Mouse (Mus musculus): ENCODE measurements around the gene Fbxl16. TPM values are rescaled to one million over a fixed set of nuclear protein-coding genes. Genes with fewer than 3 reads are reported as not detected.
A peak's percentile ranks its signal among the peaks of the same experiment; 100 is the strongest.

Gene Fbxl16
- 100 to 1,000 TPM; 664 to 720 TPM for total RNA-seq (2021)
- long read RNA-seq, transcript Fbxl16-201 (6 exons, 3,489 nt): major isoform, 918 of 1,186 reads
- long read RNA-seq, transcript Fbxl16-203 (5 exons, 2,757 nt): minor isoform, 43 of 1,186 reads
- long read RNA-seq, partial matches to known transcripts: 117 of 1,186 reads
- long read RNA-seq, other reads (novel, unspliced or antisense): 107 of 1,186 reads

DNA sequence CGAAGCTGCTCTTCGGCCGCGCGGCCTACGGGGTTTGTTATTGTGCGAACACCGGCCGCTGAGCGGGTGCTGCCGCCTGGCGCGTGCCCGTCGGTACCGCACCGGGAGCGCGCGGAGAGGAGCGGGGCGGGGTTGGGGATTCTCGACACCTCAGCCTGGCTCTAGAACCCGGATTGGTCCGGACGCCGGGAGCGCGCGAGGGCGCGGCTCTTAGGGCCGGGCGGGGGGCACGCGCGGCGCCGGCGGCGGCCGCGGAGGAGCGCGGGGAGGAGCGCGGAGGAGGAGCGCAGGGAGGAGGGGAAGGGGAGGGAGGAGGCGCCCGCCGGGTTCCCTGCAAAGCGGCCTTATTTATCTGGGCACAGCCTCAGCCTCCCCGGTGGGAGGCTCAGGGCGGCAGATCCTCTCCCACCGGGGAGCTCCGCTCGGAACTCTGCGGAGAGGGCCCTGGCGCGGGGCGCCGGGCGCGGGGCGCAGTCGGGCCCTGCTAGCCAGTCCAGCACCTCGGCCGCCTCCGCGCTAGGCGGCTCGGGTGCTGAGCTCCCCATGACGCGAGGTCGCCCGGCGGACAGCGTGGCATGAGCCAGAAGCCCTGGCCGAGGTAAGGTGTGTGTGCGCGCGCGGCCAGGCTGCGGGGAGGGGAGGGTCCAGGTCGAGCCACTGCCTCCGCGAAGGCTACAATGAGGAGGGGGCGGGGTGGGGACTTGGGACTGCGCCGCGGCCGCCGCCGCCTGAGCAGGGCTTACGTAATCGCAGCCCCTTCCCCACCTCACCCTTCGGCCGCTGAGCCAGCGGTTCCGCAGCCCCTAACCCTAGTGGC lies at the start of gene Fbxl16:
TSS of gene Fbxl16 (plus strand) at position 297 of the 817 bp plus-strand sequence.
- DNase-seq (ENCODE audit: low spot score in 2 of 2): peak; percentile 91 to 94

DNA sequence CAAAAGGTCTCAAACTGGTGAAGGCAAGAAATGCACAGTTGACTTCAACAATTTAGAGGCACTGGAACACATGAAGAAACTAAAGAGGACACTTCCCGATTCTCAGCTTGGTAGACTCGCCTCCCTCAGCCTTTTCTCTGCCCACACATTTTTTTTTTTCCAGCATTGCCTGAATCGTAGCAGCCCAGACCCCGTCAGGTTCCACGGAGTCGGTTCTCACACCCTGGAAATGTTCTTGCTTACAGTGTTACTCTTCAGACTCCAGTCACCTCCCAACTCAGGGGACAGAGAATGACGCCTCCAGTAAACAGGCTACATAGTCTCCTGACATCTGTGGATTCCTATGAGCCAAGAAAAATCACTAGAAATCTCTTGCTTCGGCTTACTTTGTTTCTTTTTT lies 48.7 kb upstream of the Fbxl16 start:
- DNase-seq (ENCODE audit: low spot score in 2 of 2): no peak

DNA sequence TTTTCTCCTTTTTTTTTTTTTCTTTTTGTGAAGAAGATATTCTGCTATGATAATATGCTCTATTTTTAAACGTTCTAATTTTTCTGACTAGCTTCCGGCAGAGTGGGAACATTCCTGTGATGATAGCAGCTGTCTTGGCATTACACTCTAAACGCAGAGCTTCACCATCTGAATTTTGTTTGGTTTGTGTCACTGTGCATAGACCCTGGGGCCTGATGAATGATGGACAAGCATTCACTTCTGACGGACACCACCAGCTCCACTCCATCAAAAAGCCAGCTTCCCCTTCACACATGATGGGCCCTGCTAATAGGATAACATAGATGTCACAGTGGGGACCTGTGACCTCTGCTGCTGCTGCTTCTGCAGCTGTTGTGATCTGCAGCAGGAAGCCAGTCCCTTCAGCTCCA lies 47.3 kb upstream of the Fbxl16 start:
- DNase-seq (ENCODE audit: low spot score in 2 of 2): peak in 1 of 2 experiments; percentile 80

DNA sequence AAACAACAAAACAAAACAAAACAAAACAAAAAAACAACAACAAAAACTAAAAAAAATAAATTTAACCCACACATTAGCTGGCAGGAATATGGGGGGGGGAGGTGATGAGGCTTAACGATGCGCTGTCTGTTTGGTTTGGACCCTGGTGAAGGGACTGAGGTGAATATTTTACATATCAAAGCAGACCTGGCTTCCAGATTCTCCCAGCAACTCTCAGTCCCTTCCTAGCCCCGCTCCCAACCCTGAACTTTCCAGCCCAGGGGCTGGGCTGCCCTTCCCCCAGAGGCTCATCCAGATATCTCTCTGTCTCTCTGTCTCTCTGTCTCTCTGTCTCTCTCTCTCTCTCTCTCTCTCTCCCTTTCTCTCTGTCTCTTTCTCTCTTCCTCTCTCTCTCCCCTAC lies 46.3 kb upstream of the Fbxl16 start:
- DNase-seq (ENCODE audit: low spot score in 2 of 2): no peak

DNA sequence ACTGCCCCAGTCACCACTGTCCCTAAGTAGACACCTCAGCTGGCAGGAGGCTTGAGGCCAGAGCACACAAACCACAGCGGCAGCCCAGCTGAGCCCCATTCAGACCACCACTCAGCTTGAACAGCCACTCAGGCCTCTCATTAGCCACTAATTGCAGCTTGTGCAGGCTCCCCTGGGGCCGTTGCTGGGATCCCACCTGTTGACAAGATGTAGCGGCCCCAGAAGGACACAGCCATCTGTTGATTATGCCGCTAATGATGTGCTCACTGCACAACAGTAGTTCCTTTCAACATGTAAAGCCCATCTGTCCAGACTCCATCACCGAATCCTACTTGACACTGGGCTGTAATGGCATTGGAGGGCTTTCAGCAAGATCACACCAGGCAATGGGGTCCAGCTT lies 43.0 kb upstream of the Fbxl16 start:
- DNase-seq (ENCODE audit: low spot score in 2 of 2): no peak

DNA sequence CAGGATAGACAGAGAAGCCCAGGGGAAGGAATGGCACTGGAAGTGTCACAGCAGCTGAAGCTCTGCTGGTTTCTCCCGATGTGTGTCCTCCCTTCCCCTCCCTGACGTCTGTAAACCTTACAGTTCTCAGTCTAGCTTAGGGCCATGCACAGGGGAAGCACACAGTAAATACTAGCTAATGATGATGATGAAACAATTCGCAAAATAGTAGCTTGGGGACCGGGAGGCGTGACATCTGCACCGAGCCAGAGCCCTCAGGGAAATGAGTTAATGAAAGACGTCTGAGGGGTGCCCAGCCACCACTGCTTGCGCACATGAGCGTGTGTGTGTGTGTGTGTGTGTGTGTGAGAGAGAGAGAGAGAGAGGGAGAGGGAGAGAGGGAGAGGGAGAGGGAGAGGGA lies 39.6 kb upstream of the Fbxl16 start:
- DNase-seq (ENCODE audit: low spot score in 2 of 2): no peak

DNA sequence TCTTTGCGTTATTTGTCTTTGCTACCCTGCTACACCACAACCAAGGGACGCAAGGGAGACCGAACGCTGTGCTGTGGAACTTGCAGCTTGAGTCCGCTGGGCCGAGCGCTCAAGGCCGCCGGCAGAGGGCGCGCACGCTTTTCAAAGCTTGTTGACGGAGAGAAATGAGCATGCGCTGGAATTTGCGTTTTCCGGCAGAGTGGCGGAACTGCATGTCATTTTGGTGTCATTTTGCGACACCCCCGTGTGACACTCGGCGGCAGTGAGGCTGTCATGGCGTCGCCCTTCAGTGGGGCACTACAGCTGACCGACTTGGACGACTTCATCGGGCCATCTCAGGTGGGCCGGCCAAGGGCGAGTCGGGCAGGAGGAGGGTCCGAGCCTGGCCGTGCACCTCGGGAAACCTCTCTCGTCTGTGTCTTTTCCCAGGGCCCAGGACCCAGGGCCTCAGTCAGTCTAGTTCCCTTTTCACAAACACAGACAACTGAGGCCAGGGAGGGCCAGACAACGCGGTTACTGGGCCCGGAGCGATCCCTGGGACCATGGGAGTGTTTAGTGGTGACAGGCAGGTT lies 35.2 kb upstream of the Fbxl16 start, which contains the start of gene Narfl:
TSS of gene Narfl (plus strand) at position 228 of the 572 bp plus-strand sequence.
- DNase-seq (ENCODE audit: low spot score in 2 of 2): peak; percentile 96 to 99

DNA sequence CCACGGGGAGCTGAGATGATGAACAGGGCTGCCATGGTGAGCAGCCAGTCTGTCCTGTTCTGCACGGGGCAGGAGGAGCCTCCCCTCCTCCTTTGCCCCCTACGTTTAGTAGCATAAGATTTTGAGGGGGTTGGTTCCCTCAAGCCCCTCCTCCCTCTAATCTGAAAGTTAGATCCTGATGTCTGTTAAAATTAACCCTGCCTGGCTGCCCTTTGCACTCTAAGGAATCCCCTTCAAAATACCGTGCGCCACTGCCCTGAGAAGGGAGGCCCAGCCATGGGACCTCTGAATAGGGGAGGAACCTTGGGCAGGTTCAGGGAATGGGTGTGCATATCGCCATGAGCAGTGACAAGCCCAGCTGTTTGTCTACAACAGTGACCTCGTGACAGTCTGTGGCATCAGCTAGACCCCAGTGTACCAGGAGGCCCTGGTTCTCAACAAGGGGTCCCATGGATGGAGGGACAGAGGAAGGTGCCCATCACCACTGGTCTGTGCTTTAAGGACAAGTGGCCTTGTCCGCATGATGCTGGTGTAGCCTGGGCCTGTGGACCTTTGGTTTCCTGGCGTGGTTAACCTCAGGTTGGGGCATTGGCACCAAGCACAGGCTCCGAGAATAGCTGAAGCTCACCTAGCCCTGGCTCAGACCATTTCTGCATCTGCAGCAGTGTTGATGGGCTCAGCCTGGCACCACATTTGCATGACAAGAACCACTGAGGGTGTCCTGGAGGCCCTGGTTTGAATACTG lies 33.4 kb upstream of the Fbxl16 start:
- no peak for DNase-seq (ENCODE audit: low spot score in 2 of 2)

DNA sequence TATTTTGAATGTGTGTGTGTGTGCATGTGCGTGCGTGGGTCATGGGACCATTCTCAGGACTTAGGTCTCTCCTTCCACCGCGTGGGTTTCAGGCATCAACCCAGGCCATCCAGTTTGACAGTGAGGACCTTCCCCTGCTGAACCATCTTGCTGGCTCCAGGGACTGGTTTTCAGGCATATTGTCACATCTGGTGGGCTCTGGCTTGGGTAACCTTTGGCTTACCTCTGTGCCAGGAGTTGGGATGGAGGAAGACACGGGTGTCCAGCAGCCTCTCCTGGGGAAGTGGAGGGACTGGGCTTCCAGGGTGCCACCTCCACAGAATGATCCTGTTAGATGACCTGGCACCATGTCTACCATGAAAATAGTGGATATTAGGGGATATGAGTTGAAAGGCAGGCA lies 30.9 kb upstream of the Fbxl16 start:
- DNase-seq (ENCODE audit: low spot score in 2 of 2): no peak

DNA sequence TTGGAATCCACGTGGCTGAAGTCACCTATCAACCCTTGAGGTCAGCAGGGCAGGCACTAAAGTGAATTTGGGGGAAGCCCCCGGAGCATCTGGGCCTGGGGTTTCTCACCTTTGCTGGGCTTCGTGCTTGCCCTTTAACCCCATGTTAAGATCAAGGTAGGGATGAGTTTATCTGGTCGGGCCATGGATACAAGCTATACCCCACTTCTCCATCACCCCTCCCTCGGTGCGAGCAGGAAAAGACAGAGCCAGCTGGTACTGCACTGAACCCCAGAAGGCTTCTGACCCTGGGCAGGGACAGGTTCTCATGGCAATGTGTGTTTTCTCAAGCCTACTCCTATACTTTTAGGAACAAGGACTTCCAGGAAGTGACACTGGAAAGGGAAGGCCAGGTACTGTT lies 27.5 kb upstream of the Fbxl16 start:
- no peak for DNase-seq (ENCODE audit: low spot score in 2 of 2)

DNA sequence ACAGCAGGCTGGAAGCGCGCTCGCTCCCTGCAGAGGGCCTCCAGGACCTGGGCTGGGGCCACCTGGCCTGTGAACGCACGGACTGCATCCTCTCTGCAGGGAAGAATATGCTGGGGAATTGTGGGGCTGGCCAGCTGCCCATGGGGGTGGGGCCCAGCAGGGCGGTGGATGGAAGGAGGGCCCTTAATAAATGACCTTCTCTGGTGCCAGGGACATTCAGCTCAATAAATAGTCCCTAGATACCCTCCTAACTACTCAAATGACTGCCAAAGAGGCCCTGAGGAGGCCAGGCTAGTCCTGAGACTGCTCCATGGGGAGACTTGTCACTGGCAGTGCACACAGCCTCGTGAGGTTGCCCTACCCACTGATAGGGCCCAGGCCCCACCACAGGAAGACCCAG lies 25.8 kb upstream of the Fbxl16 start:
- no peak for DNase-seq (ENCODE audit: low spot score in 2 of 2)

DNA sequence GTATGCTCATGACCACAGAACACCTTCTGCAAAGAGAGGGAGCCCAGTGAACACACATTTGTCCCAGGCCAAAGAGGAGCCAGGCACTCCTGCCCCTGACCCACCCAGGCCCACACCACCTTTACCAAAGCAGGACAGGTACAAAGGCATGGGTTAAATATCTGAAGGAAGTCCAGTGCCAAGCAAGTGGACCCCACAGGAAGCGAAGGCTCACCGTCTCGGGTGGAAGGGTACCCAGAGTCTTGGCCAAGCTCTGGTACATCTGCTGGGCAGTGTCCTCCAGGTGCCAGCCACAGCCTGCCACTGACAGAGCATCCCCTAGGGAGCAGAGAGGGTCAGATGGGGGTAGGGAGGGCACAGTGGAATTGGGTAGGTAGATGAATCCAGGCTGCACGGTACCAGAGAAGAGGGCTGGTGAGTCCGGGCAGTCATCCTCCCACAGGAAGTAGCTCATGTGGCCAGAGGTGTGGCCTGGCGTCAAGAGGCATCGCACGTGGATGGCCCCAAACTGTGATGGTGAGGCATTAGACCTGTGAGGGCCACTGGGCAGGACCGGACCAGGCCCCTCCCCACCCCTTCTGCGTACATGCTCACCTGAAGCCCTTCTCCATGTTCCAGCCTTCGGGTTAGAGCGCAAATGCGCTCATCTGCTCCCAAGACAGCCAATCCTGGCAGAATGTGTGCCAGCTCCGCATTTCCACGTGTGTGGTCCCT lies 24.9 kb upstream of the Fbxl16 start:
- no peak for DNase-seq (ENCODE audit: low spot score in 2 of 2)

DNA sequence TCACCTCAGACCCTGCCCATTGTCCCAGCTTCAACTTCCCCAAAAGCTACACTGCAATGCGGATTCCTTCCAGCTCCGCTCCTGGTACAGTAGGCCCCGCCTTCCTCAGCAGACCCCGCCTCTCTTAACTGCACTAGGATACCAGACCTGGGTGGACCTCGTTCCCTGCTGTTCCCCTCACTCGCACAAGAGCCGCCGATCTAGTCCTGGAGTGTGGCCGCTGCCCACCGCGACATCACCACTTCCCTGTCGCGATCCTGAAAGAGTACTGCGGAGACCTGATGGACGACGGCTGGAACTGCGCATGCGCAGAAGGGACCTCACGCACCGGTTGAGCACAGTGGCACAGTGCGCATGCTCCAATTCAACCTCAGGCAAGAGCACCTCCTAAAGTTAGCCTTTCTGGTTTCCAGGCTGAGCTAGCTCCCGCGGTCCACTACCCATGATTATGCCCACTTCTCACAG lies 23.6 kb upstream of the Fbxl16 start, which contains the start of gene Haghl:
TSS of gene Haghl (minus strand) at position 393 of the 465 bp plus-strand sequence.
- DNase-seq (ENCODE audit: low spot score in 2 of 2): peak; percentile 92 to 98

DNA sequence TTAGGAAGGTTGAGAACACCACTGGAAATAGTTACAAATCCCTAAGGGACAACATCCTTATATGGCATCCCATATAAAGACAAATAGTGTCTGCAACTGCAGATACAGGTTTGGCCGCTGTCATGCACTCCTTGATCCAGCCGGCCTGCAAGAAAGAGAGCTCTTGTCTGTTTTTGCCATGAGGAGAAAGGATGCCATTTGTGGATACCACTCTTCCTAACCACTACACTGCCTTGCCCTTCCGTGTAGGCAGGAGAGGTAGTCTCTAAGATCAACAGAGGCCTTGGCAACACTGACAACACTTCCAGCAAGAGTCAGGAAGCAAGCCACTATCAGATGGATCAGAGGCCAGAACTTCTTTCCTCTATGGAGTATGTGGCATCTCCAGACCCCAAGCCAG lies 22.6 kb upstream of the Fbxl16 start, which contains the start of gene Ccdc78:
TSS of gene Ccdc78 (plus strand) at position 301 of the 400 bp plus-strand sequence.
- no peak for DNase-seq (ENCODE audit: low spot score in 2 of 2)

DNA sequence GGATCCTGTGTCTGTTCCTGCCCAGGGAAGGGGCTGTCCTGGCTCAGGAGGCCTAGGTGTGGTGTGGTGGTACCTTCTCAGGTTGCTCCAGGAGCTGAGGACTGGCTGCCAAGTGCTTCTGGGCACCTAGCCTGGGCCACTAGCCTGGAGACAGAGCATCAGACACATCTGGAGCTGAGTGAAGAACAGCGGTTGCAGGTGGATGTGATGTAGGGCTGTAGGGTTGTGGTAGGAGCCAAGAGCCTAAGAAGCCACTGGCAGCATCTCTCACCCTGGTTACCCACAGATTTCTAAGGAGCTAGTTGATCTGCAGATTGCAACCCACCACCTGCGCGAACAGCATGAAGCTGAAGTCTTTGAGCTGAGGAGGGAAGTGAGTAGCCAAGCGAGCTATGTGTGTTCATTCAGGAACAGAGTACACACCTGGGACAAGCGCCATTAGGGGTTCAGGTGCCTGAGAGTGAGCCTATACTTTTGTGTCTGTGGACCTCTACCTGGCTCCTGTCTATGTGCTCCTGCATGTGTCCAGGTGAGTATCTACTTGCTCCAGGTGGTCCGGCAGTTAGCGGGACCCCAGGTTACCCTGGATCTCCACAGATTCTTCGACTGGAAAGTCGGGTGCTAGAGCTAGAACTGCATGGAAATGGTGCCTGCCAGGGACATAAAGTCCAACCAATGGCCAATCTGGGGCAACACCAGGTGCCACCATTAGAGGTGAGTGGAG lies 21.9 kb upstream of the Fbxl16 start:
- no peak for DNase-seq (ENCODE audit: low spot score in 2 of 2)

DNA sequence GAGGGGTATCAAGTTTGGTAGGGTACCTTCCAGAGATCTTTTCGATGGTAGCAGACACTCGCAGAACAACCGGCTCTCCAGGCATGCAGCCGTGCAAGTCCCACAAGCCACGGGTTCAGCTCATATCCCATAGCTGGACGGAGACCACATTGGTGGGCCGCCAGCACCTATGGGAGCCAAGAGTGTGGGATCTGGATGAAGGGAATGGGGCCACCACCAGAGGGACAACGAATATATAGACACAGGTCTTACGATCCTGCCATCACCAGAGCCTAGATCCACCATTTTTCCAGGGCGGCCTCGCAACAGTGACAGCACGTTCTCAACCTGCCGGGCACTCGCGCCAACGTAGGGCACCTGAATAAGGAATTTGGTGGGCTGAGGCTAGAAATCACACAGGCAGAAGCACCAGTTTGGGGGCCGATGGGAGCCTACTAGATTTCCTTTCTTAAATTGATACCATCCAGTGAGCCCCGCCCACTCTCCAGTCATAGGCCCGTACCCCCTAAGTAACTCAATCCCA lies 17.5 kb upstream of the Fbxl16 start:
- no peak for DNase-seq (ENCODE audit: low spot score in 2 of 2)

DNA sequence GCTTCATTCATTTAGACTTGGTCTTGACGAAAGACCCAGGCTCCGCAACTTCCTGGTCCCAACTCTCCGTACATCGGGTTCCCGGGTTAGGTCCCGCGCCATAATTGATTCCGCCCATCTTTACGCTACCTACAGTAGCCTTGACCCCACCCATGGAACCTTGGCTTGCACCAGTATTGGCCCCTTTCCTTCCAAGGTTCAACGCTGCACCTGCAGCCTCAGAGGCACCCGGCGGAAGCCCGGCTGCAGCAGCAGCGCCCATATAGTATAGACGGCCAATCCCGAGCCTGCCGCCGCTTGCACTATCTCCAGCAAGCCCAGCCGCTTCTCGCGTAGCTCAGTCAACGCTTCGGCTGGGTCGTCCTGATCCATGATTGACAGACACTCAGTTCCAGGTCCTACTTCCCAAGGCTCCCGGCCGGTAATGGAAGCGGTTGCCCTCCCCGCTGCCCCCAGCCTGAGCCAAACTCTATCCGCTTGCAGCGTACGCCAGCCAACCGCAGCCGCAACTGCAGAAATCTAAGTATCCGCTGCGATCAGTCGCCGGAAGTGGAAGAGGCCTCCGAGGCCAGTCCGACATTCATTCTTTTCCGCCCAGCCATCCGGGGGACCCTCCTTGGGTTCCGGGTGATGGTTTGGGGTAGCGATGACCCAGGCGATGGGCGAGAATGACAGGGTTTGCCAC lies 16.9 kb upstream of the Fbxl16 start:
- DNase-seq (ENCODE audit: low spot score in 2 of 2): peak; percentile 72 to 83

DNA sequence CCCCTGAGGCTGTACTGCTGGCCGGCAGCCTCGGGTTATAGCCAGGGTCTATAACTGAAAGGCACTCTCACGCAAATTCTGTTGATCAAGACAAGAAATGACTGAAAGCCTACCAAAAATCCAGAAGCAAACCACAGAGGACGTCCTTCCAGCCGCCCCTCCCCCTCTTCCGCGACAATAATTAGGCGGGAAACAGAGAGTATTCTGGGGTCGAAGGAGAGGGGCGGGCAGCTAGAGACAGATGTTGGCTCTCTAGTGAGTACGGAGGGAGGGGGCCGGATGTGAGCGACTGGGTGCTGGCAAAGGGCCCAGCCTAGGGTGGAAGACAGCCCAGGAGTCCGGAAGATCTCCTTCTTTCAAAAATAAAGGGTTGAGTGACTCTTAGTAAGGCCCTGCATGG lies 16.3 kb upstream of the Fbxl16 start, which contains the start of gene Fam173a:
TSS of gene Fam173a (minus strand) at position 287 of the 400 bp plus-strand sequence.
- peak in 1 of 2 experiments; percentile 70 for DNase-seq (ENCODE audit: low spot score in 2 of 2)

DNA sequence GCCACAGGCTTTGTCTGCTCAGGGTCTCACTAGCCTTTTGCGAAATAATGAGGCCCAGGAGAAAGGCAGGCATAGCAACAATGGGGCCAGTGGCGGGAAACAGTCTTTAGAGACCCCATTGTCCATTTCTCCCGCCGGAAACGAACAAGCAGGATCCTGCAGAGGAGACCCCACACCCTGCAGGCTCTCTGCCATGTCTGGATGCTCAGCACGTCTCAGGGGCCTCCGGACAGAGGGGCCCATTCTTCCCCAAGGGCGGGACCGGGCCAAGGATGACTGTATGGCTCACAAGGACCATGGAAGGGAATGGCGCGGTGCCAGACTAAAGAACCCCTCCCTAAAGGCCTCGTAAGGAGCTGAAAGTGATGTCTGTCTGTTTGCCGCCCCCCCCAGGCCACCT lies 14.7 kb upstream of the Fbxl16 start:
- no peak for DNase-seq (ENCODE audit: low spot score in 2 of 2)
